Mouse (Mus musculus): ENCODE measurements around the gene Mipol1. TPM values are rescaled to one million over a fixed set of nuclear protein-coding genes. Genes with fewer than 3 reads are reported as not detected.

Mipol1 gene
- polyA plus RNA-seq (2014; fragmentation: Illumina TruSeq; extraction: RNeasy Lipid Tissue Mini Kit (QIAGEN cat#74804); ENCODE audit: low read depth, low replicate concordance), result 3.5 TPM

DNA sequence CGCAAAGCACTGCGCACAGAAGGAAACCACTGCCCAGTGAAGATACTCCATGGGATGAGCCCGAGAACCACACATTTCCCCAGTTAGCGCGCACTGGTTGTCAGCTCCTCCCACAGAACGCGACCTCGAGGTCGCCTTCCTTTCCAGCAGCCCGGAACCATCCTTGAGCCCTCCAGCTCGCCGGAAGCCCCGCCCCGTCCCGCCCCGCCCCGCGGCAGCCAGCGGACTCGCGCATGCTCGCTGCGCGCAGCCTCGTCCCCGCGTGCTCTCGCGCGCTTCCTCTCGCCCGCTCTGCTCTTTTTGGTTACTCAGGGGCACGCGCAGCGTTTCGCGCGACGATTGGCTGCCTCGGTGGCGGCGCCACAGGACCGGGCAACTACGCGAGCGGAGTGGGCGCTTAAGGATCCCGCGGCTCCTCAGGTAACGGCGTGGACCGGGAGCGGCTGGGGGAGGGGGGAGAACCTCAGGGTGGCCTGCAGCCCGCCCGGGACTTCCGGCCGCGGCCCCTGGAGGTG, at the start of gene Mipol1, which contains the start of gene Prps1l3:
Mipol1 (plus strand) TSS at position 236 of the 515 bp plus-strand sequence.
Prps1l3 (plus strand) TSS at position 221 of the 515 bp plus-strand sequence.

DNA sequence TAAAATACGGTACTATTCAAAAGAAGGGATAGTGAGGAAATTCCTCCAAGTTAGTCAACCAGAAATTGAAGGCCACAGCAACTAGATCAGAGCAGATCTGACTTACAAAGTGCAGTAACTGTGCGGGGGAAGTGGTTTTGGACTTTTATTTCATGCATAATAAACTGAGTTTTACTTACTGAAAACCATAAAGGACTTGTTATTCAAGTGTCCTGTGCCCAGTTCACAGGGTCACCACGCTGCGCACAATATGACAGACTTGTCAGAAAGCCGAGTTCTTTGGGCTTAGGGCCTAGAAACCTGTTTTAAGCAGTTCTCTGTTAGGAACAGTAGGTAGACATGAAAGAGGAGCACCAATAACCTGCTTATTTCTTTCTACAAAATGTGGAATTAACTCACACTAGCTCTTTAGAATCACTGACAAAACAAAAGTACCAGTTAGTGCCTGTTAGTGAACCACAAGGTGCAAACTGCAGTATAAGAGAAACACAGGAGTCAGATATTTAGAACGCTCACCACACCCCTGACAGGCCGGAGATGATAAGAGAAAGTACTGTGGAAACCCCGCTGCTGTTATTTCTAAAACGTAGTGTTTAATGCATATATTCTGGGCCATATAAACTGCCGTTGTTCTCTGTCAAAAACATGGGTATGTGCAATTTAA, 32.7 kb upstream of the Mipol1 start, which contains the start of gene Slc25a21:
Slc25a21 (minus strand) TSS at position 110 of the 664 bp plus-strand sequence.

Other genes with a start within 250 kb of the Mipol1 start
- gene Slc25a21, start 33.0 kb upstream of the Mipol1 start, polyA plus RNA-seq (2014; fragmentation: Illumina TruSeq; extraction: RNeasy Lipid Tissue Mini Kit (QIAGEN cat#74804); ENCODE audit: low read depth, low replicate concordance), result 24.8 TPM
- 51.0 TPM for gene Prps1l3, start within 50 bp of the Mipol1 start, polyA plus RNA-seq (2014; fragmentation: Illumina TruSeq; extraction: RNeasy Lipid Tissue Mini Kit (QIAGEN cat#74804); ENCODE audit: low read depth, low replicate concordance)